Mouse (Mus musculus) common myeloid progenitor, adult 5-6 weeks (primary cell): ENCODE data around the gene Prdm16. TPM values are rescaled to one million over a fixed set of nuclear protein-coding genes. Genes with fewer than 3 reads are reported as not detected.
A peak's percentile ranks its signal among the peaks of the same experiment; 100 is the strongest.

Experiments
- ATAC-seq: replicated peaks from 2 replicates; pipeline ENCODE4 v1.8.0; 2016; ENCODE audit warnings: low read depth, mild to moderate bottlenecking, moderate TSS enrichment, inconsistent platforms; ENCODE audit not compliant: poor library complexity, severe bottlenecking
- total RNA-seq: library from RNA; stranded (forward); fragments of 200-1000, 187-1606 nt; gene quantifications from 2 replicates; pipeline ENCODE4 v1.2.3, GENCODE M21; 2017

Prdm16 gene
- total RNA-seq, 1 experiment from 2014 or later, result 1.7 TPM

- no peak for ATAC-seq
These were observed 110.3 kb downstream of the Prdm16 start for GRCm38 (mm10) chr4:154526351-154526786.

GRCm38 (mm10) chr4:154523898-154524297, 112.8 kb downstream of the Prdm16 start:
- ATAC-seq, result no peak

GRCm38 (mm10) chr4:154521881-154522676, 114.6 kb downstream of the Prdm16 start:
- ATAC-seq, result no peak

- ATAC-seq, result peak; percentile 73
These were observed 117.1 kb downstream of the Prdm16 start for GRCm38 (mm10) chr4:154519470-154520037.

- no peak for ATAC-seq
These were observed 118.7 kb downstream of the Prdm16 start for GRCm38 (mm10) chr4:154517991-154518390.

GRCm38 (mm10) chr4:154516470-154516869, 120.2 kb downstream of the Prdm16 start:
- no peak for ATAC-seq

GRCm38 (mm10) chr4:154513664-154514063, 123.0 kb downstream of the Prdm16 start:
- no peak for ATAC-seq

GRCm38 (mm10) chr4:154512518-154513090, 124.1 kb downstream of the Prdm16 start:
- ATAC-seq, result no peak

- no peak for ATAC-seq
These were observed 124.9 kb downstream of the Prdm16 start for GRCm38 (mm10) chr4:154511767-154512166.

GRCm38 (mm10) chr4:154506774-154507435, 129.8 kb downstream of the Prdm16 start:
- ATAC-seq, result no peak

- ATAC-seq, result no peak
These were observed 131.4 kb downstream of the Prdm16 start for GRCm38 (mm10) chr4:154505313-154505712.

- ATAC-seq, result no peak
These were observed 133.3 kb downstream of the Prdm16 start for GRCm38 (mm10) chr4:154503260-154503829.

- ATAC-seq, result no peak
These were observed 134.2 kb downstream of the Prdm16 start for GRCm38 (mm10) chr4:154502403-154503000.

GRCm38 (mm10) chr4:154500695-154501094, 136.0 kb downstream of the Prdm16 start:
- ATAC-seq, result no peak

- peak; percentile 37 for ATAC-seq
These were observed 136.8 kb downstream of the Prdm16 start for GRCm38 (mm10) chr4:154499701-154500523.

- peak; percentile 16; the same call in 1 of the 2 replicates for ATAC-seq
These were observed 139.1 kb downstream of the Prdm16 start for GRCm38 (mm10) chr4:154497423-154498175.

GRCm38 (mm10) chr4:154496991-154497390, 139.7 kb downstream of the Prdm16 start:
- peak; percentile 82 for ATAC-seq

GRCm38 (mm10) chr4:154496522-154496921, 140.2 kb downstream of the Prdm16 start:
- no peak for ATAC-seq
